Mouse (Mus musculus): Measurements from ENCODE around the gene B3galt4. TPM values are rescaled to one million over a fixed set of nuclear protein-coding genes. Genes with fewer than 3 reads are reported as not detected.
A peak's percentile ranks its signal among the peaks of the same experiment; 100 is the strongest.

Gene B3galt4
- polyA plus RNA-seq, 1 experiment, result not detected

DNA sequence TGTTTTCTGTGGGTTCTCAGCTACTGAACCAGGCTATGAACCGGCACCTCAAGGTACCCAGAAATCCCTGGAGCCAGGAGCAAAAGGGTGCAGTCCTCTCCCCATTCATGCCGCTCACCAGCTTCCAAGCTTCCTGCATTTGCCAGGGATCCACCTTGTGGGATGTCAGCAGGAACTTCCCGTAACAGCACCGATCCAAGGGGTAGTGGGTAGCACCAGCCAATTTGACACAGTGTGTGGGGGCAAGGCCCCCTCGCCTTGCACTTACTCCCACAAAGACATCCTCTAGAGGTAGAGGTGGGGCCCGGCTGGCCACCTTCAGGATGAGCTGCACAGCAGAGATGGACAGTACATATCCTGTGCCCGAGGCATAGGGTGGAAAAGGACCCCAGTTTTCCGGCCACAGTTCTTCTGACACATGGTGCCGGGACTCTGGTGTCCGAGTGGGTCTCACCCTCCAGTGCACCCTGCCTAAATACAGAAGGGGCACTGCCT is 1.1 kb downstream of the B3galt4 start:
- Histone ChIP-seq H3K27ac (ENCODE audit: insufficient read depth, low read depth, low read length) (no peak overlapping the region), H3K4me3 (ENCODE audit: insufficient read depth, low read depth, low read length) (peak overlapping the region; percentile 72), H3K4me1 (ENCODE audit: control insufficient read depth, insufficient read depth, low read length) (peaks cover 35% of the 10 kb centered on the region)
- TF ChIP-seq POLR2A (IDR thresholded peaks at IDR 0.05; ENCODE audit: insufficient read depth, low read depth, low read length) (no peak), CTCF (IDR thresholded peaks at IDR 0.05; ENCODE audit: insufficient read depth, low read depth, low read length) (no peak)
- WGBS, result 63% methylated on average over 10 of the region's 10 CpGs

DNA sequence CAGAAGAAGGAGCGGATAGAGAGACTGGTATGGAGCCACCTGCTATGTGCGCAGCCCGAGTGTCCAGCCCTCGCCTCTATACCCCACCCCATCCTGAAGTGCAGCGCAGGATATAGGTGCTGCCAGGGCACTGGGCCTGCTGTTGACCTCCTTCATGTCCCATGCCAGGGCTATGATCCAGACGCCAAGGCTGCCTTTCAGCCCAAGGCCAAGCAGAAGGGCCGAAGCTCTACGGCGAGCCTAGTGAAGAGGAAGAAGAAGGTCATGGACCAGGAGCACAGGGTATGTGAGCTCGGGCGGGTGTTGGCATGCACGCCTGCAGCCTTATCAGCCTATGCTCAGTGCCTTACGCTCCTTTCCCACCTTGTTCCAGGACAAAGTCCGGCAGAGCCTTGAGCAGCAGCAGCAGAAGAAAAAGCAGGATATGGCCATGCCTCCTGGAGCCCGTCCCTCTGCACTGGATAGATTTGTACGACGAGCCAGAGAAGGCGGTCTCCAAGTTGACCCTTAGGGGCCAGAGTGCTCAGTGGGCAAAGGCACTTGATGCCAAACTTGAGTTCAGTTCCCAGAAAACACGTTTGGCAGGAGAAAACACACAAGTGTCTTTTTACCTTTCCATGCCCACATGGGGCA is 2.3 kb downstream of the B3galt4 start:
- no peak for TF ChIP-seq POLR2A (IDR thresholded peaks at IDR 0.05; ENCODE audit: insufficient read depth, low read depth, low read length)
- no peak for TF ChIP-seq CTCF (IDR thresholded peaks at IDR 0.05; ENCODE audit: insufficient read depth, low read depth, low read length)
- Histone ChIP-seq H3K4me3 (ENCODE audit: insufficient read depth, low read depth, low read length) (no peak overlapping the region), H3K27ac (ENCODE audit: insufficient read depth, low read depth, low read length) (no peak overlapping the region), H3K4me1 (ENCODE audit: control insufficient read depth, insufficient read depth, low read length) (peaks cover 27% of the 10 kb centered on the region)
- WGBS, result 91% methylated on average over 19 of the region's 19 CpGs

DNA sequence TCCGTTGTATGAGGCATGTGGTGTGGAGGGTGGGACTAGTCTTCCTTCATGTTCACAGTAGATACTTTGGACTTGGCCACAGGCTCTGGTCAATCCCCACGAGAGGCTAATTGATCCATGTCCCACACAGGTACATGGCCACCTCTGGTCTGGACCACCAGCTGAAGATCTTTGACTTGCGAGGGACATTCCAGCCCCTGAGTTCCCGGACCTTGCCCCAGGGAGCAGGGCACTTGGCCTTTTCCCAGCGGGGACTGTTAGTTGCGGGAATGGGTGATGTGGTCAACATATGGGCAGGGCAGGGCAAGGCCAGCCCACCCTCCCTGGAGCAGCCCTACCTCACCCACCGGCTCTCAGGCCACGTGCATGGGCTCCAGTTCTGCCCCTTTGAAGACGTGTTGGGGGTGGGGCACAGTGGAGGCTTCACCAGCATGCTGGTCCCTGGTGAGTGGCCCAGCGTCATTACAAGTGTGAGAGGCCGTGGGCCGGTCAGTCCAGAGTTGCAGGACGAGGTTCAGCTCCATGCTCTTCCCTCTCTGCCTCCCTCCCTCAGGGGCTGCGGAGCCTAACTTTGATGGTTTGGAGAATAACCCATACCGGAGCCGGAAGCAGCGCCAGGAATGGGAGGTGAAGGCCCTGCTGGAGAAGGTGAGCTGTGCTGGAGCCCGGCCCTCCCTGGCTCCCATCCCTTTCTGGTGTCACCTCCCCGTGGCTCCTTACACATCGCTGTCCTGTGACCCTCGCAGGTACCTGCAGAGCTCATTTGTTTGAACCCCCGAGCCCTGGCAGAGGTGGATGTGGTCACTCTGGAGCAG is 3.0 kb downstream of the B3galt4 start:
- no peak overlapping the region for H3K4me3 ChIP-seq (ENCODE audit: insufficient read depth, low read depth, low read length)

DNA sequence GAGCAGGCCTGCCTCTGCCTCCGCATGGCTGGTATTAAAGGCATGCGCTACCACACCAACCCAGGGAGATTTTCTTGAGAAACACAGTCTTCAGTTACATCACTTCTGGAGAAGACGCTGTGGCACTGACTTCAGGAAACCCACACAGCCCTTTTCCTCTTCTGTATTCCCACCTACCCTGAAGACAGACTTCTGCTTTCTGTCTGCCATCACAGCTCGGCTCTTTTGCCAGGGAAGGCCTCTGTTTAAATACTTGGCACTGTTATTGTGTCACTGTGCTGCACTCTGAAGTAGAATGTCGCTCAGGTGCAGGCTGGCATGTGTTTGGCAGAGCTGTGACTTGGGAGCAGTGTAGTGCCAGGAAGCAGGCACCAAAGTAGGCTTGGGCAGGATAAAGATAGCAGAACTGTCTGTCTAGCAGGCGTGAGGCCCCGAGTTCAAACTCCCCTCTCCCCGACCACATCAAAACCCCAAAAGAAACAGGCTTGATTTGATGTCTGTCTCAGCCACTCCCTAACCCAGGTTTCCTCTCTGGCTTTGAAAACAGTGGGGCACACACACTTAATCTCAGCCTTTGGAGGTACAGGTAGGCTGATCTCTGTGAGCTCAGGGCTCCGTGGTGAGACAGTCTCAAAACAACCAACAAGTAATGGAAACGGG is 3.7 kb downstream of the B3galt4 start:
- Histone ChIP-seq H3K4me3 (ENCODE audit: insufficient read depth, low read depth, low read length) (no peak overlapping the region), H3K27ac (ENCODE audit: insufficient read depth, low read depth, low read length) (no peak overlapping the region), H3K4me1 (ENCODE audit: control insufficient read depth, insufficient read depth, low read length) (peaks cover 27% of the 10 kb centered on the region)
- TF ChIP-seq CTCF (IDR thresholded peaks at IDR 0.05; ENCODE audit: insufficient read depth, low read depth, low read length) (no peak), POLR2A (IDR thresholded peaks at IDR 0.05; ENCODE audit: insufficient read depth, low read depth, low read length) (no peak)
- 89% methylated on average over 10 of the region's 10 CpGs for WGBS

More for the DNA sequence above, 3.0 kb downstream of the B3galt4 start:
- Histone ChIP-seq H3K4me1 (ENCODE audit: control insufficient read depth, insufficient read depth, low read length) (peaks cover 27% of the 10 kb centered on the region), H3K27ac (ENCODE audit: insufficient read depth, low read depth, low read length) (no peak overlapping the region)
- WGBS, result 87% methylated on average over 22 of the region's 22 CpGs
- no peak for TF ChIP-seq POLR2A (IDR thresholded peaks at IDR 0.05; ENCODE audit: insufficient read depth, low read depth, low read length)

DNA sequence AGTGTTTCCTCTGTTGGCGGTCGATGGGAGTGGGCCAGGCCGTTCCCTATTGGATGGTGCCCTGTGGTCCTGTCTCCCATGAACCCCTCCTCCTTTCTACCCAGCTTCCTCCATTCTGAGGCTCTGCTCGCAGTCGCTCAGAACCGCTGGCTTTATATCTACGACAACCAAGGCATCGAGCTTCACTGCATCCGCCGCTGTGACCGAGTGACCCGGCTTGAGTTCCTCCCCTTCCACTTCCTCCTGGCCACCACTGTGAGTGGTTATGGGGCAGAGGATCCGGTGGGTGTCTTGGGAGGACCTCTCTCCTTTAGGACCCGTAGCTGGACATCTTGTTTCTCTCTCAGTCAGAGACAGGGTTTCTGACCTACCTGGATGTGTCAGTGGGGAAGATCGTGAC is 7.8 kb downstream of the B3galt4 start:
- Histone ChIP-seq H3K4me1 (ENCODE audit: control insufficient read depth, insufficient read depth, low read length) (peaks cover 20% of the 10 kb centered on the region), H3K27ac (ENCODE audit: insufficient read depth, low read depth, low read length) (no peak overlapping the region), H3K4me3 (ENCODE audit: insufficient read depth, low read depth, low read length) (no peak overlapping the region)
- WGBS, result 92% methylated on average over 15 of the region's 15 CpGs
- no peak for TF ChIP-seq CTCF (IDR thresholded peaks at IDR 0.05; ENCODE audit: insufficient read depth, low read depth, low read length)
- TF ChIP-seq POLR2A (IDR thresholded peaks at IDR 0.05; ENCODE audit: insufficient read depth, low read depth, low read length), result no peak

DNA sequence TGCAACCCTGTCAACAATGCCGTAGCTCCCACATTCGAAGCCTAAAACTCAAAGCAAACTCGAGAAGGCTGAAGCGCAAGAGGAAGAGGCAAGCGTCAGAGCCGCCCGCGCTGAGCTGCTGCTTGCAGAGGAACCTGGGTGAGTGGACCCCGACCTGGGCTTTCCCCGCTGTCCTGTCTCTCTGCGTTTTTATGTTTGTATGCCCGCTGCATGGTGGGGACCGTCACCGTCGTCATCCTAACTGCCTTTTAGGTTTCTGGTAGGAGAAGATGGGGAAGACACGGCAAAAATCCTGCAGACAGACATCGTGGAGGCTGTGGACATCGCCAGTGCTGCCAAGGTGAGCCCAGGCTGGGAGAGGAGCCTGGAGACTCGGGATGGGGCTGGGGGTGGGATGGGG is 9.9 kb downstream of the B3galt4 start:
- TF ChIP-seq CTCF (IDR thresholded peaks at IDR 0.05; ENCODE audit: insufficient read depth, low read depth, low read length) (no peak), POLR2A (IDR thresholded peaks at IDR 0.05; ENCODE audit: insufficient read depth, low read depth, low read length) (no peak)
- no peak overlapping the region for H3K27ac ChIP-seq (ENCODE audit: insufficient read depth, low read depth, low read length)
- peaks cover 20% of the 10 kb centered on the region for H3K4me1 ChIP-seq (ENCODE audit: control insufficient read depth, insufficient read depth, low read length)
- H3K4me3 ChIP-seq (ENCODE audit: insufficient read depth, low read depth, low read length), result peak overlapping the region; percentile 77
- 59% methylated on average over 19 of the region's 19 CpGs for WGBS

DNA sequence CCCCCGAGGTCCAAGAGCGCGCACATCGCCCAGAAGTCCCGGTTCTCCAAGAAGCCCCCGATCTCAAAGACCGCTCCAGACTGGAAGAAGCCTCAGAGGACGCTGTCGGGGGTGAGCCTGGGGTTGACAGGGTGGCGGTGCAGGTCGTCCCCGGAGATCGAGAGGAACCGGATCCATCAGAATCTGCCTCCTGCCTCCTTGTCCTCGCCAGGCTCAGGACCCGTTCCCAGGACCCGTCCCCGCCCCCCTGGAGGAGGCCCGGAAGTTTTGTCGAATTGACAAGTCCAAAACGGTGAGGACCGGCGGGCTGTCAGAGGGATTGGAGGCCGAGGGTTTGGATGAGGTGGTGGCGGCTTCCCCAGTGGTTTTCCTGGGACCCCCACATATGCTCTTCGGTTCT is 10.3 kb downstream of the B3galt4 start:
- Histone ChIP-seq H3K4me3 (ENCODE audit: insufficient read depth, low read depth, low read length) (peak overlapping the region; percentile 77), H3K4me1 (ENCODE audit: control insufficient read depth, insufficient read depth, low read length) (peaks cover 20% of the 10 kb centered on the region), H3K27ac (ENCODE audit: insufficient read depth, low read depth, low read length) (no peak overlapping the region)
- TF ChIP-seq POLR2A (IDR thresholded peaks at IDR 0.05; ENCODE audit: insufficient read depth, low read depth, low read length) (no peak), CTCF (IDR thresholded peaks at IDR 0.05; ENCODE audit: insufficient read depth, low read depth, low read length) (no peak)
- WGBS, result 4% methylated on average over 26 of the region's 26 CpGs

DNA sequence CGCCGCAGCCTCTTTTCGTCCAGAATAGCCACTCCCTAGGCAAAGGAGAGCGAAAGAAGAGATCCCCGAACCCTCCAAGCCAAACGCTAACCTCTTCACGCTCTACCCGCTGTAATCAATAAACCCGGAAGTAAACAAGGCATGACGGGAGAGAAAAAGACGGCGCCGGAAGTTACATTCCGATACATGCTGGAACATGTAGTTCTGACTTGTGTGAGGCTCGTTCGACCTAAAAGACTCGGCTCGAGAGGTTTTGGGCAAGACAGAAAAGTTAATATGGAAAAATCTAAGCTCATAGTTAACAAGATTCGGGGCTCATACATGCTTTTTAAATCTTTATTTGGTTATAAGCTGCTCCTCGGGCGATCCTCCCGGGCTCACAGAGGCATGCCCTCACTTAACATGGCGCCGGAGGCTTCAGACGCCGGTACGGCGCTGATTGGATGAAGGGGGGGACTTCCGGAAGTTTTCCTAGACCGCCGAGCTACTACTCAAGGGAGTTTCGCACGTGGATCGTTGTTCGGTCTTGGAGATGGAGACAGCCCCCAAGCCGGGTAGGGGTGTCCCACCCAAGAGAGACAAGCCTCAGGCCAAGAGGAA is 11.0 kb downstream of the B3galt4 start, which contains the start of the genes Pfdn6 and Wdr46:
Gene Pfdn6, minus strand, starts transcription at position 138 of the 600 bp plus-strand sequence.
Gene Wdr46, plus strand, starts transcription at position 455 of the 600 bp plus-strand sequence.
- peak within 1 kb of the TSS; percentile 40; the same call in 1 of the 2 replicates for H3K27ac ChIP-seq (ENCODE audit: insufficient read depth, low read depth, low read length)
- H3K4me3 ChIP-seq (ENCODE audit: insufficient read depth, low read depth, low read length), result peak within 1 kb of the TSS; percentile 77
- TF ChIP-seq POLR2A (IDR thresholded peaks at IDR 0.05; ENCODE audit: insufficient read depth, low read depth, low read length) (peak; percentile 42; the same call in 1 of the 2 replicates), CTCF (IDR thresholded peaks at IDR 0.05; ENCODE audit: insufficient read depth, low read depth, low read length) (no peak)
- peaks cover 20% of the 10 kb centered on the region for H3K4me1 ChIP-seq (ENCODE audit: control insufficient read depth, insufficient read depth, low read length)
- WGBS, result under 1% methylated on average over 36 of the region's 36 CpGs

Measured in olfactory bulb, adult 2 months (tissue).